Mouse (Mus musculus): ENCODE data around the gene Wwox. TPM values are rescaled to one million over a fixed set of nuclear protein-coding genes. Genes with fewer than 3 reads are reported as not detected.

Wwox gene
- polyA plus RNA-seq, 1 experiment from 2014 or later: 12.9 TPM

GRCm38 (mm10) chr8:115186882-115187281 lies 747.4 kb downstream of the Wwox start:
- Histone ChIP-seq H3K9ac (replicated peaks; ENCODE audit: low read length) (no peak overlapping the region), H3K36me3 (ENCODE audit: control insufficient read depth, insufficient read depth, low read length) (no peaks in the 10 kb centered on the region), H3K4me3 (replicated peaks; ENCODE audit: low read depth, low read length) (no peak overlapping the region), H3K4me2 (ENCODE audit: low read length) (no peak overlapping the region), H3K9me3 (ENCODE audit: control insufficient read depth, low read length) (no peaks in the 10 kb centered on the region), H3K4me1 (ENCODE audit: control insufficient read depth, insufficient read depth, low read length) (no peaks in the 10 kb centered on the region), H3K27me3 (ENCODE audit: control insufficient read depth, insufficient read depth, low read length) (no peaks in the 10 kb centered on the region), H3K27ac (replicated peaks; ENCODE audit: low read depth, low read length) (no peak overlapping the region)
- DNase-seq: peak; percentile 37
- 14% methylated on average over 1 of the region's 2 CpGs for WGBS
- ATAC-seq (ENCODE audit: low FRiP score, low TSS enrichment): no peak

DNA sequence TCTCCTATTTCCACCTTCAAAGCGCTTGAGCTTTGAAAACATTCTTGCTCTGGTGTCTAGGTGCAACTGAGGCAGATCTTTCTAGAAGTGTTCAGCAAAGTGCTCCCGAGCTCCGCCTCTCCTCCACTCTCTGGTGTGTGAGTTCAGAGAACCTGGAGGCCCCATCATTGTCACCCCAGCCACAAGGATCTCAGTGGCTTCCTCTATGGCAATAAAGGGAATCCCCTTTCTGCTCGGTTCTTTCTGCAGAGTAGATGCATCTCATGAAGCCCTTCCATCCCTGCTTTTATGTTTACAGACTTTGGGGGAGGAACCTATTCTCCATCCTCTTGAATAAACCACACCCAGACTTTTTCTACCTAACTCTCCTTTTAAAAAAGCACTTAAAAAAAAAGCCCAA lies 749.0 kb downstream of the Wwox start:
- Histone ChIP-seq H3K27ac (replicated peaks; ENCODE audit: low read depth, low read length) (no peak overlapping the region), H3K27me3 (ENCODE audit: control insufficient read depth, insufficient read depth, low read length) (no peaks in the 10 kb centered on the region), H3K4me2 (ENCODE audit: low read length) (no peak overlapping the region), H3K4me3 (replicated peaks; ENCODE audit: low read depth, low read length) (no peak overlapping the region), H3K9me3 (ENCODE audit: control insufficient read depth, low read length) (no peaks in the 10 kb centered on the region), H3K4me1 (ENCODE audit: control insufficient read depth, insufficient read depth, low read length) (no peaks in the 10 kb centered on the region), H3K36me3 (ENCODE audit: control insufficient read depth, insufficient read depth, low read length) (no peaks in the 10 kb centered on the region), H3K9ac (replicated peaks; ENCODE audit: low read length) (no peak overlapping the region)
- no peak for DNase-seq
- ATAC-seq (ENCODE audit: low FRiP score, low TSS enrichment): no peak
- 86% methylated on average over 4 of the region's 4 CpGs for WGBS

DNA sequence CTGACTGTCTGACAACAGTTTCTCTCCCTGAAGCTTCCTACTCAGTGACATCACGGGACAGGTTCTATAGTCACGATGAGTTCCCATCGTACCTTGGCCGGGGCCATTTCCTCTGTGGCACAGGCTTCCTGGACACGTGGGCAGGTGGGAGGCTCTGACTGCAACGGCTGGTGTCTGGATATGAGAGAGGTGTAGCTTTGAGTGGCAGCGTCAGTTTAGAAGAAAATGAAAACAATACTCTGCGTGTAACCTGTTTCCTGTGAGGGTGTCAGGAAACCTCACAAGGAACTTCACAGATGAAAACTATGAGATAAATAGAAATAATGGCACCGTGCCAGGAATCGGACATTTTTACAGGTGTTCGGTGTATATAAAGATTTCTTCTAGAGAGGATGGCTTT lies 750.4 kb downstream of the Wwox start:
- Histone ChIP-seq H3K4me2 (ENCODE audit: low read length) (no peak overlapping the region), H3K4me1 (ENCODE audit: control insufficient read depth, insufficient read depth, low read length) (no peaks in the 10 kb centered on the region), H3K27ac (replicated peaks; ENCODE audit: low read depth, low read length) (no peak overlapping the region), H3K27me3 (ENCODE audit: control insufficient read depth, insufficient read depth, low read length) (no peaks in the 10 kb centered on the region), H3K9me3 (ENCODE audit: control insufficient read depth, low read length) (no peaks in the 10 kb centered on the region), H3K36me3 (ENCODE audit: control insufficient read depth, insufficient read depth, low read length) (no peaks in the 10 kb centered on the region), H3K4me3 (replicated peaks; ENCODE audit: low read depth, low read length) (no peak overlapping the region), H3K9ac (replicated peaks; ENCODE audit: low read length) (no peak overlapping the region)
- DNase-seq (no peak), ATAC-seq (ENCODE audit: low FRiP score, low TSS enrichment) (no peak)
- WGBS: 89% methylated on average over 11 of the region's 11 CpGs

DNA sequence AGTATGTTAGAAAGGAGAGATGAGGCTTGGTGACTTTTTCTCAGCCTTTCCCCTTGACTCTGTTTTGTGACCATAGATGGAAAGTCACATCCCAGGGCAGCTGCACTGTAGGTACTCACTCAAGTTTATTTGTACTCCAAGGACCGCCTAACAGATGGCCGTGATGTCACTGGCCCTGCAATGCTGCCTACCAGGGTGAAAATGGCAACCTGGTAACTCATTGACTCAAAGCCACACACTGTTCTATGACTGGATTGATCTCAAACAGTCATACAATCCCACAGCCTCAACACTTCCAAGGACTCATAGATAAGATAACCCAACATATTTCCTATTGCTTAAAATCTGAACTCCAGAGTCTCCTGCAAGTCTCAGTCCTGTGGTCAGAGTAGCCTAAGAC lies 754.3 kb downstream of the Wwox start:
- ATAC-seq (ENCODE audit: low FRiP score, low TSS enrichment): no peak
- WGBS: 100% methylated on average over 2 of the region's 2 CpGs

GRCm38 (mm10) chr8:115195334-115195733 lies 755.9 kb downstream of the Wwox start:
- WGBS: 89% methylated on average over 10 of the region's 10 CpGs
- no peak overlapping the region for H3K4me2 ChIP-seq (ENCODE audit: low read length)
- H3K4me1 ChIP-seq (ENCODE audit: control insufficient read depth, insufficient read depth, low read length): no peaks in the 10 kb centered on the region
- H3K27ac ChIP-seq (replicated peaks; ENCODE audit: low read depth, low read length): no peak overlapping the region
- H3K36me3 ChIP-seq (ENCODE audit: control insufficient read depth, insufficient read depth, low read length): no peaks in the 10 kb centered on the region
- H3K9ac ChIP-seq (replicated peaks; ENCODE audit: low read length): no peak overlapping the region
- H3K27me3 ChIP-seq (ENCODE audit: control insufficient read depth, insufficient read depth, low read length): 0 out of 2 replicates have a peak, but pooled peaks cover 4% of the 10 kb centered on the region
- H3K9me3 ChIP-seq (ENCODE audit: control insufficient read depth, low read length): no peaks in the 10 kb centered on the region
- DNase-seq: no peak
- H3K4me3 ChIP-seq (replicated peaks; ENCODE audit: low read depth, low read length): no peak overlapping the region
- ATAC-seq (ENCODE audit: low FRiP score, low TSS enrichment): no peak

More for the DNA sequence above, 754.3 kb downstream of the Wwox start:
- DNase-seq: no peak
- H3K4me1 ChIP-seq (ENCODE audit: control insufficient read depth, insufficient read depth, low read length): no peaks in the 10 kb centered on the region
- no peaks in the 10 kb centered on the region for H3K9me3 ChIP-seq (ENCODE audit: control insufficient read depth, low read length)
- H3K9ac ChIP-seq (replicated peaks; ENCODE audit: low read length): no peak overlapping the region
- no peaks in the 10 kb centered on the region for H3K36me3 ChIP-seq (ENCODE audit: control insufficient read depth, insufficient read depth, low read length)
- H3K4me2 ChIP-seq (ENCODE audit: low read length): no peak overlapping the region
- H3K4me3 ChIP-seq (replicated peaks; ENCODE audit: low read depth, low read length): no peak overlapping the region
- H3K27ac ChIP-seq (replicated peaks; ENCODE audit: low read depth, low read length): no peak overlapping the region
- no peaks in the 10 kb centered on the region for H3K27me3 ChIP-seq (ENCODE audit: control insufficient read depth, insufficient read depth, low read length)

DNA sequence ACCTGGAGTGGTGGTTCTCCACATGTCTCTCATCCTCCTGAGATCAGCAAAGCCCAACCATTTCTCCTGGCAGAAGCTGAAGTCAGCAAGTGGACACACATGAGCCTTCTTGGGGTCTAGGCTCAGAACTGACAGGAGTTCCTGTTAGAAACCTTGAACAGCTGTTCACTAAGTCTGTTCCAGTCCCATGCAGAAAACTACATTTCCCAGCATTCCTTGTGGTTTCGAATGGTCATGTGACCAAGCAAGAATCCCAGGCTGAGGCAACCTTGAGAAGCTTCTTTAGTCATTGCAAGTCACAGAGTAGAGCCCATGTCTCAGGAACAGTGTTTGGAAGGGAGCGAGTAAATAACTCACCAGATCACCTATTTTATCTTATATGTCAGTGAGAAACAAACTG lies 757.4 kb downstream of the Wwox start:
- H3K4me2 ChIP-seq (ENCODE audit: low read length): no peak overlapping the region
- no peaks in the 10 kb centered on the region for H3K9me3 ChIP-seq (ENCODE audit: control insufficient read depth, low read length)
- DNase-seq: peak; percentile 81
- no peak overlapping the region for H3K9ac ChIP-seq (replicated peaks; ENCODE audit: low read length)
- H3K36me3 ChIP-seq (ENCODE audit: control insufficient read depth, insufficient read depth, low read length): no peaks in the 10 kb centered on the region
- 63% methylated on average over 2 of the region's 2 CpGs for WGBS
- H3K4me1 ChIP-seq (ENCODE audit: control insufficient read depth, insufficient read depth, low read length): 0 out of 2 replicates have a peak, but pooled peaks cover 4% of the 10 kb centered on the region
- no peak for ATAC-seq (ENCODE audit: low FRiP score, low TSS enrichment)
- no peak overlapping the region for H3K4me3 ChIP-seq (replicated peaks; ENCODE audit: low read depth, low read length)
- H3K27me3 ChIP-seq (ENCODE audit: control insufficient read depth, insufficient read depth, low read length): 0 out of 2 replicates have a peak, but pooled peaks cover 4% of the 10 kb centered on the region
- no peak overlapping the region for H3K27ac ChIP-seq (replicated peaks; ENCODE audit: low read depth, low read length)

DNA sequence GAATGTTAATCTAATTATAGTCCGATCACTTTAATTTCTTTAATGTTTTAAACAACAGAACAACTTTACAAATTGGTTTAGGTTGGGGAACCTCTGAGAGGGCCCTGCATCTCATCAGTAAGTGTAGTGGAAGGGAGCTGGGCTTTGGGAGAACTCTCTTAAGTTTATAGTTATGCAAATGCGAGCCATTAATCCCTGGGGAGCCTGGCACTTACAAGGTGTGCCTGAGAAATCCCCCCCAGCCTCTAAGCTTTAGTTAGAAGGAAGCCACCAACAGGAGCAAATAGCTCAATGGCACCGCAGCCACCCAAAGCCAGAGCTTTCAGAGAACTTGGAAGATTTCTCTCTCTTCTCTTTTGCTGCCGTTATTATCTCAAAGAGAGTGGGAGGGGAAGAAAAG lies 759.7 kb downstream of the Wwox start:
- ATAC-seq (ENCODE audit: low FRiP score, low TSS enrichment): no peak
- H3K4me2 ChIP-seq (ENCODE audit: low read length): no peak overlapping the region
- peak; percentile 42 for DNase-seq
- H3K27me3 ChIP-seq (ENCODE audit: control insufficient read depth, insufficient read depth, low read length): 0 out of 2 replicates have a peak, but pooled peaks cover 4% of the 10 kb centered on the region
- no peak overlapping the region for H3K4me3 ChIP-seq (replicated peaks; ENCODE audit: low read depth, low read length)
- no peak overlapping the region for H3K27ac ChIP-seq (replicated peaks; ENCODE audit: low read depth, low read length)
- H3K36me3 ChIP-seq (ENCODE audit: control insufficient read depth, insufficient read depth, low read length): no peaks in the 10 kb centered on the region
- no peaks in the 10 kb centered on the region for H3K9me3 ChIP-seq (ENCODE audit: control insufficient read depth, low read length)
- 0 out of 2 replicates have a peak, but pooled peaks cover 4% of the 10 kb centered on the region for H3K4me1 ChIP-seq (ENCODE audit: control insufficient read depth, insufficient read depth, low read length)
- H3K9ac ChIP-seq (replicated peaks; ENCODE audit: low read length): no peak overlapping the region
- WGBS: 11% methylated on average over 4 of the region's 4 CpGs

GRCm38 (mm10) chr8:115199616-115200150 lies 760.2 kb downstream of the Wwox start:
- ATAC-seq (ENCODE audit: low FRiP score, low TSS enrichment) (no peak), DNase-seq (peak; percentile 29)
- Histone ChIP-seq H3K36me3 (ENCODE audit: control insufficient read depth, insufficient read depth, low read length) (no peaks in the 10 kb centered on the region), H3K27ac (replicated peaks; ENCODE audit: low read depth, low read length) (no peak overlapping the region), H3K4me2 (ENCODE audit: low read length) (no peak overlapping the region), H3K9me3 (ENCODE audit: control insufficient read depth, low read length) (no peaks in the 10 kb centered on the region), H3K27me3 (ENCODE audit: control insufficient read depth, insufficient read depth, low read length) (0 out of 2 replicates have a peak, but pooled peaks cover 4% of the 10 kb centered on the region), H3K4me3 (replicated peaks; ENCODE audit: low read depth, low read length) (no peak overlapping the region), H3K4me1 (ENCODE audit: control insufficient read depth, insufficient read depth, low read length) (0 out of 2 replicates have a peak, but pooled peaks cover 4% of the 10 kb centered on the region), H3K9ac (replicated peaks; ENCODE audit: low read length) (no peak overlapping the region)
- 17% methylated on average over 14 of the region's 14 CpGs for WGBS

DNA sequence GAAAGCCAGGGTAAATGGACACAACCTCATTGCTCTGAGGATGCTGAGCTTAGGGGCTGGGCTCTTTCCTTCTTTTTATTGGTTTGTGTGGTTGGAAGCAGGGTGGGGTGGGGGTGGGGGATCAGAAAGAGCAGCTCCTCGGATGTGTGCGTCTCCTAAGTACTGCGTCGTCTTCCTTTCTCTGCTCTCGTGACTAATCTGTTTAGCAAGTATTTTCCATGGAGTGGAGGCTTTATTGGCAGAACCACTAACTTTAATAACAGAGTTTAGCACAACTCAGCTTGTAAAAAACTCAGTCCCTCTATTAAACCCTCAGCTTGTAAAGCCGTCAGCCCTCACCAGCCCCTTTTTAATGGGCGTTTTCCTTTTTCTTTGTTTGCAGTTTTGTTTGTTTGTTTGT lies 762.3 kb downstream of the Wwox start:
- Histone ChIP-seq H3K4me3 (replicated peaks; ENCODE audit: low read depth, low read length) (no peak overlapping the region), H3K4me2 (ENCODE audit: low read length) (no peak overlapping the region), H3K9me3 (ENCODE audit: control insufficient read depth, low read length) (no peaks in the 10 kb centered on the region), H3K4me1 (ENCODE audit: control insufficient read depth, insufficient read depth, low read length) (0 out of 2 replicates have a peak, but pooled peaks cover 4% of the 10 kb centered on the region), H3K36me3 (ENCODE audit: control insufficient read depth, insufficient read depth, low read length) (no peaks in the 10 kb centered on the region), H3K27me3 (ENCODE audit: control insufficient read depth, insufficient read depth, low read length) (0 out of 2 replicates have a peak, but pooled peaks cover 4% of the 10 kb centered on the region), H3K27ac (replicated peaks; ENCODE audit: low read depth, low read length) (no peak overlapping the region), H3K9ac (replicated peaks; ENCODE audit: low read length) (no peak overlapping the region)
- 25% methylated on average over 7 of the region's 7 CpGs for WGBS
- DNase-seq (peak; percentile 26), ATAC-seq (ENCODE audit: low FRiP score, low TSS enrichment) (no peak)
